Mouse (Mus musculus) heart, embryonic 16.5 days (tissue): Measurements from ENCODE around the gene Nol11. TPM values are rescaled to one million over a fixed set of nuclear protein-coding genes. Genes with fewer than 3 reads are reported as not detected.

Experiments
- ATAC-seq: fragments of 200-750 bp; cut with Nextera tagmentation; replicated peaks from 2 replicates; pipeline ENCODE4 v1.8.0; 2017; ENCODE audit warnings: moderate number of reproducible peaks; ENCODE audit not compliant: insufficient read depth, low FRiP score; ENCODE audit errors: extremely low read depth
- H3K27ac ChIP-seq: fragments of 300-500 bp; sonication (generic); 2 replicates; pipeline ENCODE4 v1.5.1; 2014; ENCODE audit warnings: mild to moderate bottlenecking, low read length, control low read depth, moderate library complexity
- H3K27me3 ChIP-seq: fragments of 300-500 bp; sonication (generic); 2 replicates; pipeline ENCODE4 v1.6.1; 2014; ENCODE audit warnings: low read length, mixed read lengths; ENCODE audit not compliant: control insufficient read depth, insufficient read depth
- H3K36me3 ChIP-seq: fragments of 300-500 bp; sonication (generic); 2 replicates; pipeline ENCODE4 v1.6.1; 2014; ENCODE audit not compliant: control insufficient read depth, insufficient read depth
- H3K4me1 ChIP-seq: fragments of 300-500 bp; sonication (generic); 2 replicates; pipeline ENCODE4 v1.6.1; 2014; ENCODE audit warnings: low read length, mixed read lengths; ENCODE audit not compliant: control insufficient read depth, insufficient read depth
- H3K4me2 ChIP-seq: fragments of 300-500 bp; sonication (generic); 2 replicates; pipeline ENCODE4 v1.6.1; 2014; ENCODE audit warnings: low read depth, mild to moderate bottlenecking, control low read depth, low read length
- H3K4me3 ChIP-seq: fragments of 300-500 bp; sonication (generic); 2 replicates; pipeline ENCODE4 v1.5.1; 2014; ENCODE audit warnings: mild to moderate bottlenecking, control low read depth, low read length
- H3K9ac ChIP-seq: fragments of 300-500 bp; sonication (generic); 2 replicates; pipeline ENCODE4 v1.6.1; 2014; ENCODE audit warnings: low read length, control low read depth
- H3K9me3 ChIP-seq: fragments of 300-500 bp; sonication (generic); replicated peaks from 2 replicates; pipeline ENCODE4 v1.6.1; 2016; ENCODE audit warnings: low read length; ENCODE audit not compliant: control insufficient read depth
- WGBS: fragments of 180-500 bp; shearing (Covaris S2); extraction: QIAGEN DNeasy Blood & Tissue Kit; methylation state at CpG from one replicate; pipeline ENCODE4 v1.1.7; 2014; 5-methylcytosine and 5-hydroxymethylcytosine counted together
- polyA plus RNA-seq: library from polyadenylated mRNA; unstranded; fragments of >200 nt; fragmentation: Nextera tagmentation; extraction: Ambion mirVana; gene quantifications from 2 replicates; pipeline ENCODE4 v1.2.1, GENCODE M21; 2015

Gene Nol11
- polyA plus RNA-seq: 43.6 and 49.8 TPM in 2 replicates

- Histone ChIP-seq H3K27ac (peak within 1 kb of the TSS; percentile 84), H3K9ac (peak within 1 kb of the TSS; percentile 97), H3K4me3 (peak within 1 kb of the TSS; percentile 99), H3K27me3 (no peaks in the 10 kb centered on the region), H3K9me3 (no peaks in the 10 kb centered on the region), H3K4me1 (peaks cover 4% of the 10 kb centered on the region), H3K36me3 (peaks cover 18% of the 10 kb centered on the region), H3K4me2 (peak within 1 kb of the TSS; percentile 83)
- under 1% methylated on average over 62 of the region's 62 CpGs for WGBS
- ATAC-seq: peak; percentile 97
These were observed at the start of gene Nol11 for GRCm38 (mm10) chr11:107188565-107189552. TSS of gene Nol11 (minus strand) at chr11:107189381.

DNA sequence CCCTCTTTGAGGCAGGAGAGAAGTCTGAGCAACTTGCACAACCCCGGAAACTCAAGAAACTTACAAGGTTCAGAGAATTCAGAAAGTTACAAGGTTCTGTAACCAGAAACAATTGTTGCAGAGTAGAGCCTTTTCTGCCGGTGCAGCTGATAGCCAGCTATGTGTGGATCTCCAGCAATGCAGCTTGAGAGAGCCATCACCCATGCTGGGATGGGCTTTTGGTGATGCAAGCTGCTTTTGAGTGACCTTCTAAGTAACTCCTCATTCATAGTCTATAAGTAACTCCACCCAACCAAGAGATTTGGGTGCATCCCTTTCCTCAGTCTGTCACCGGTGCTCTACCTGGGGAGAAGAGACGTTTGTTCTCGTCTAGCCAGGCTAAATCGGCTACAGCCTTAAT, 49.3 kb upstream of the Nol11 start:
- Histone ChIP-seq H3K4me3 (no peak overlapping the region), H3K27ac (no peak overlapping the region), H3K36me3 (no peaks in the 10 kb centered on the region), H3K4me2 (no peak overlapping the region), H3K9me3 (no peaks in the 10 kb centered on the region), H3K4me1 (peaks cover 9% of the 10 kb centered on the region; the same call in 1 of the 2 replicates), H3K27me3 (no peaks in the 10 kb centered on the region), H3K9ac (no peak overlapping the region)
- ATAC-seq: no peak
- WGBS: 83% methylated on average over 6 of the region's 6 CpGs

DNA sequence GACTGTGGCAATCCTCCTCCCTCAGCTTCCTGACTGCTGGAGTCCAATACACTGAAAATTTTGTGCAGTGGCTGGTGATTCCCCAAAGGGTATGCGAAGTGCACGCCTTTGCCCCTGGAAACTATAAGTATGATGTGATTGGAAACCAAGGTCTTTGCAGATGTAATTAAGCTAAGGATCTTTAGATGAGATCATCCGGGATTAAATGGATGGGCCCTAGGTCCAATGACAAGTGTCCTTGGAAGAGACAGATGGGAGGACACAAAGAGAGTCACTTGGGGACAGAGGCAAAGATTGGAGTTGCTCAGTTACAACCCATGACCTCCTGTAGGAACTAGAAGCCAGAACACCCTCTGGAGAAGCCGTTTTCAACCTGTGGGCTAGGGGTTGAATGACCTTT, 48.4 kb upstream of the Nol11 start:
- 88% methylated on average over 4 of the region's 4 CpGs for WGBS

DNA sequence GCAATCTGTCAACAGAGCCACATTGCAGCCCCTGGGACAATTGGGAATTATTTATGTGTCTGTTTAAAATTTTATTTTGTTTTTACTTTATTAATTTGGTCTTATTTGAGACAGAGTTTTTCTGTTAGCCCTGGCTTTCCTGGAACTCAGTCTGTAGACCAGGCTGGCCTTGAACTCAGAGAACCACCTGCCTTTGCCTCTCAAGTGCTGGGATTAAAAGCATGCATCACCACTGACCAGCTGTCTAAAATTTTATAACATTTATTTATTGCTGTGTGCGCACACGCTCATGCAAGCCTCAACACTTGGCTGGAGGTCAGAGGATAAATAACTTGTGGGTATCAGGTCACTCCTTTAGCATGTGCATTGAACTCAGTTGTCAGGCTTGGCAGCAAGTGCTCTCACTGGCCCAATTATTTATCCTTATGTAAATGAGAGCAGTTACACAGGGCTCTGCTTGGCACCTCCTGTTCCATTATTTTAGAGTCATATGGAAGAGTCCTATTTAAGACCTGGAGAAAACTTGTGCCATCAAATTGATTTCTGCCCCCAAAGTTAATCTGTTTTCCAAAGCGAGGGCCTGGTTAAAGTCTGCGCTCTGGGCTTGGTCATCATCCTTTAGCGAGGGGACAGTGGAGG, 44.2 kb upstream of the Nol11 start:
- H3K9ac ChIP-seq: no peak overlapping the region
- H3K4me3 ChIP-seq: no peak overlapping the region
- no peaks in the 10 kb centered on the region for H3K27me3 ChIP-seq
- WGBS: 85% methylated on average over 5 of the region's 5 CpGs
- ATAC-seq: no peak
- no peak overlapping the region for H3K4me2 ChIP-seq
- H3K4me1 ChIP-seq: peaks cover 9% of the 10 kb centered on the region; the same call in 1 of the 2 replicates
- no peak overlapping the region for H3K27ac ChIP-seq
- peaks cover 13% of the 10 kb centered on the region for H3K36me3 ChIP-seq
- H3K9me3 ChIP-seq: peaks cover 4% of the 10 kb centered on the region; the same call in 1 of the 2 replicates

More for the DNA sequence above, 48.4 kb upstream of the Nol11 start:
- no peak overlapping the region for H3K4me2 ChIP-seq
- no peaks in the 10 kb centered on the region for H3K27me3 ChIP-seq
- no peak for ATAC-seq
- peaks cover 9% of the 10 kb centered on the region; the same call in 1 of the 2 replicates for H3K4me1 ChIP-seq
- no peak overlapping the region for H3K27ac ChIP-seq
- no peaks in the 10 kb centered on the region for H3K36me3 ChIP-seq
- H3K4me3 ChIP-seq: no peak overlapping the region
- H3K9me3 ChIP-seq: no peaks in the 10 kb centered on the region
- H3K9ac ChIP-seq: no peak overlapping the region

GRCm38 (mm10) chr11:107230128-107230527, 40.9 kb upstream of the Nol11 start:
- Histone ChIP-seq H3K4me1 (peaks cover 2% of the 10 kb centered on the region; the same call in 1 of the 2 replicates), H3K36me3 (peaks cover 14% of the 10 kb centered on the region), H3K27ac (no peak overlapping the region), H3K9me3 (peaks cover 4% of the 10 kb centered on the region; the same call in 1 of the 2 replicates), H3K4me2 (no peak overlapping the region), H3K27me3 (no peaks in the 10 kb centered on the region), H3K4me3 (no peak overlapping the region), H3K9ac (no peak overlapping the region)
- ATAC-seq: no peak
- 83% methylated on average over 10 of the region's 10 CpGs for WGBS

DNA sequence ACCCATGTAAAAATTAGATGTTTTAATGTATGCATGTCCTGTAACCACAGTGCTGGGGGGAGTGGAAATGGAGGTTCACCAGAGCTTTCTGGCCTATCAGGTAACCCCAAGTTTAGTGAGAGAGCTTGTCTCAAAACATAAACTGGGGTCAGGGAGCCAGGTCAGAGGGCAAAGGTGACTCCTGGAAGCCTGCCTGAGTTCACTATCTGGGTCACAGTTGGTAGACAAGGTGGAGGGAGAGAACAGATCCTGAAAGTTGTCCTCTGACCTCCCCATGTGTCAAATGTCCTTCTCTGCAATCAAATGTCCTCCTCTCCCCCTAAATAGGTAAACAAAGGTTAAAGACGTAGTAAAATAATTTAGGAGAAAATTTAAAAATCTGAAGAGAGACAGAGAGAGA, 37.2 kb upstream of the Nol11 start:
- WGBS: 91% methylated on average over 1 of the region's 1 CpGs
- H3K4me2 ChIP-seq: no peak overlapping the region
- no peak overlapping the region; the same call in 1 of the 2 replicates for H3K27ac ChIP-seq
- H3K27me3 ChIP-seq: no peaks in the 10 kb centered on the region
- no peak overlapping the region for H3K9ac ChIP-seq
- no peak overlapping the region for H3K4me3 ChIP-seq
- ATAC-seq: no peak
- peaks cover 24% of the 10 kb centered on the region for H3K4me1 ChIP-seq
- H3K36me3 ChIP-seq: peaks cover 5% of the 10 kb centered on the region
- H3K9me3 ChIP-seq: peaks cover under 1% of the 10 kb centered on the region; the same call in 1 of the 2 replicates

GRCm38 (mm10) chr11:107226013-107226412, 36.8 kb upstream of the Nol11 start:
- H3K4me1 ChIP-seq: peaks cover 24% of the 10 kb centered on the region
- H3K4me2 ChIP-seq: no peak overlapping the region
- 61% methylated on average over 10 of the region's 10 CpGs for WGBS
- no peak overlapping the region for H3K9ac ChIP-seq
- no peak overlapping the region for H3K4me3 ChIP-seq
- ATAC-seq: 0 out of 2 replicates have a peak, but pooled peaks have one; percentile 30
- H3K27me3 ChIP-seq: no peaks in the 10 kb centered on the region
- peaks cover 5% of the 10 kb centered on the region; the same call in 1 of the 2 replicates for H3K36me3 ChIP-seq
- no peaks in the 10 kb centered on the region for H3K9me3 ChIP-seq
- H3K27ac ChIP-seq: peak overlapping the region; percentile 86

DNA sequence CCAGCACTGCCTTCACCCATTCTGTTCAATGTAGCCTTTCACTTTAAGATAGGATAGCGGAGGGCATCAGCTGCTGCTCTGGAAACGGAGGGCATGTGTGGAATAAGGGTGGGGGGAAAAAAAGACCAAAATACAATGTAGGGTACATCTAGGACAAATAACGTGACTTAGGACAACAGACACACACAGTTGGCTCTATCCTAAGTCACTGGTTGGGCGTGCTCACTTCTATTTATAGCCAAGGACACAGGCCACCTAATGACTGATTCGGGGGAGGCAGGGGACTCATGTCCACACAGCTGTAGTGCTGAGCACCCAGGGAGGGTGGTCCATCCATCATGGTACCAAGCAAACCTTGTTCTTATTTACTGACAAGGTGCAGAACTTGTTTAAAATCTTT, 36.1 kb upstream of the Nol11 start:
- Histone ChIP-seq H3K9me3 (no peaks in the 10 kb centered on the region), H3K4me3 (no peak overlapping the region), H3K36me3 (peaks cover 5% of the 10 kb centered on the region; the same call in 1 of the 2 replicates), H3K27me3 (no peaks in the 10 kb centered on the region), H3K9ac (no peak overlapping the region), H3K27ac (peak overlapping the region; percentile 86), H3K4me1 (peaks cover 24% of the 10 kb centered on the region), H3K4me2 (no peak overlapping the region)
- peak; percentile 85 for ATAC-seq
- 39% methylated on average over 5 of the region's 5 CpGs for WGBS
